Mouse (Mus musculus) brain, adult 2 months (tissue): Measurements from ENCODE around the gene Acp7.

ENCODE experiments used
- DNase-seq: peaks from one replicate; pipeline ENCODE4 v3.0.0; 2011; ENCODE audit warnings: low read depth, low spot score

Acp7 gene

GRCm38 (mm10) chr7:28576271-28576914, 54.7 kb downstream of the Acp7 start:
- peak; percentile 51 for DNase-seq

DNA sequence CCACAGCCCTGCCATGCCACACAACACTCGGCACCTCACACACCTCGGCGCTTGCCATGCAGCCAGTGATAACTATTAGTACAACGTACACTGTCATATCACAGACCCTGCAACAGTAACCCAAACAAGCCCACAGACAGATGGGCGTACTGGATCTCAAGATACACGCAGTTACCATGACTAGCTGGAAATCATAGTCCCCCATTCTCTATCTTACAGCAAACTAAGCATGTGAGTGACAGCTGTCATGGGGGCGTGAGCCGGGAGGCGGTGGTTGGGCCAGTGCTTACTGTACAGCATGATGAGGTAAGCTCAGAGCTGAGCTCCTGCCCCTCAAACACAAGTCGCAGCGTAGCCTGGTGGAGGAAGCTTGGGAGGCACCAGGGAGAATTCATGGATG, 55.5 kb downstream of the Acp7 start:
- DNase-seq = peak; percentile 50

GRCm38 (mm10) chr7:28573236-28573635, 57.9 kb downstream of the Acp7 start:
- no peak for DNase-seq

DNA sequence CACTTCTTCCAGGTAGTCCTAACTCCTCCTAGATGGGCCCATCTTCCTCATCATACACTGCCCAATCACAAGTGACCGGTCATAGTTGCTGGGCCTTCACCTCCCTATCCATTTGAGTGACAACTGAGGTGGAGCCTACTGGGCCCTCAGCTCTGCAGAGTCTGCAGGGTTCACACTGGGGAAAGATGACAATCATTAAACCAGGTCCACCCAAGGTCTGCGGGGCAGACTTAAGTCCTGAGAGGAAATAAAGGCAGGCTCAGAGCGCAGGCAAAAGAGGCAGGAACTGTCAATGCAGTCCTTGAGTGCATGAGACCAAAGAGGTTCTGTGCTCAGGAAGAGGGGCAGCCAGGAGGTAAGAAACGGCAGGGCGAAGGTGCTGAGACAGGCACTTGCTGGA, 58.4 kb downstream of the Acp7 start:
- no peak for DNase-seq

DNA sequence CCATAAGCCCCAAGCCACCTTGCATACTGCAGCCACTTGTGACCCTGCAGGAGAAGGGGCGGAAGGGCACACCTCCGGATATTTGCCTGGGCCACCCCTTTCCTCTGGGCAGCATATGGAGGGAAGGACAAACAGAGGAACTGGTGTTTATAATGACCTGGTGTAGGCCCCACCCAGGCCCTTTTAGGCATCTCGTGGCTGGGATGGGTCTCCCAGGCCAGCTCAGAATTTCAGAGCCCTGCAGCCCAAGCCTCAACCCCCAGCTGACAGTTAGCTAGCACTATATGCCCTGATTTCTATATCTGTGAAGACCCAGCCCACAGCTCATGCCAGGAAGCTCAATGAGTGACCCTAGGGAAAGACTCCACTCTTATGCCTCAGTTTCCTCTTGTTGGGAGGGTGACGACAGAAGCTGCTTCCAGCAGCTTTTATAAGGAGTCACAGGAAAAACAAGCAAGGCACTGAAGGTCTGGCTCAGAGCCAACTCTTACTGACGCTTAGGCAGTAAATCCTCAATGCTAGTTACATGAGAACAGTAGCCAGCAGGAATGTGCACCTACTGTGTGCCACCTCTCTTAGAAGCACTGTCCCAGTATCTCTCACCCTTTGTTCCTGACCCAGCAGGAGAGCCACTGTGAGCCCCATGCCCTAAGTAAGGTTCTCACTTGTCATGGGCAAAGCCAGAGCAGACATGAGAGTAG, 60.0 kb downstream of the Acp7 start:
- DNase-seq = peak; percentile 55

DNA sequence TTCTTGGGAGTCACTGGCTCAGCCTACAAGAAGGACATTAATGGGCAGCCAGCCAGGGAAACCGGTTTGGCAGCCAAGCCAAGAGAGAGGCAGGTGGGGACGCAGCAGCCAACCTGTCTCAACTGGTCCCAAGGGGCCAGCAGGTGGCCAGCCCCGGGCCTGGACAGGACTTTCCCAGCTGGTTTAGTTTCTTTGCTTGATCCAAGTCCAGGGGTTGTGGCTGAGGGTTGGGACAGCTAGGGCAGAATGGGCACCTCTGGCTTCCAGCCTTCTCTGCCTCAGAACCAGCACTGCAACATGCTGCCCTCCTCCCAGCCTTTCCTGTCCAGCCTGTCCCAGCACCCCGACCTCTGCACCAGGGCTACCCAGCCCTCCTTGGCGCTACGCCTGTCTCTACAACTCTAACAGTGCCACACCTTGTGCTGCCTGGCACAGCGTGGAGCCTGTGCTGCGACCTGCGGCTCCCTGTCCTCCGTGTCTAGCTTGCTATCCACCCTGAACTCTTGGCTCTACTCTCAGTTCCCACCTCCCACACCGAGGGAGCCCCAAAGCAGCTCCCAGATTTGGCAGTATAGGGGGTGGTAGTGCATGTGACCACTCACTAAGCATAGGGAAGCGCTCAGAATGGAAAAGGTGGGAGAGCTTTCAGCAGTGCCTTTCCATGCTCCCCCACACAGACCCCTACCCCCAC, 60.7 kb downstream of the Acp7 start:
- peak; percentile 66 for DNase-seq

- peak; percentile 77 for DNase-seq
Observed at GRCm38 (mm10) chr7:28568253-28568652, 62.9 kb downstream of the Acp7 start.

DNA sequence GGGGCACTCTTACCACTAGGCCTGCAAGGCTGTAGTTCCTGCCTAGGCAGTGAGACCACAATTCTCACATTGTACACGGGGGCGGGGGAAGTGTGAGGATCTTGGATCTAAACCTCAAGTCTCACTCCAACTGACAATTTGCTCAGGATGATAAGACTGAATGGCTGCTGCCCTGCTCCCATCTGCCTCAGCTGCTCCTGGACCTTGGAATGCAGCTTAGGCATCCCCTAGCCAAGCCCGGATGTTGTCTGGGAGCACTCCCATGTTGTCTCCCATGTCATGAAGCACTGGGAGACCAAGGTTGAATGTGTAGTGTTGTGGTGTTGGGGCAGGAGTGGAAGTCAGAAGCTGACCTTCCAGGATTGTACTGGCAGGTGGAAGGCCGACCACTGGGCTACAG, 63.6 kb downstream of the Acp7 start:
- no peak for DNase-seq

GRCm38 (mm10) chr7:28565407-28565806, 65.7 kb downstream of the Acp7 start:
- DNase-seq = peak; percentile 60

DNA sequence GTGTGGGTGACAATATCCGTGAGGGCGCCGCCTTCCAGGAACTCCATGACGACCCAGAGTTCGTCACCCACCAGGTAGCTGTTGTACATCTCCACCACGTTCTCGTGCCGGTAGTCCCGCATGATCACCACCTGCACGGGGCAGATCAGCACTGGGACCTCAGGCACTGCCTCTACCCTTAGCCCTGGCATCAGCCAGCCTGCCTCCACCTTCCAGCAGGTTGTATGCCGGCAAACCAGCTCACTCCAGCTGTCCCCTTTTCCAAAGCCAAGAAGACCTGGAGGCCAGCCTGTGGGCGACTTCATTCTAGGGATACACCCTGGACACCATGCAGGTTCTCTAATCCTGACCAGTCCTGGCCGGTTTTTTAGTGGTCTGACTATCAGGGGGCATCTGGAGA, 68.2 kb downstream of the Acp7 start:
- peak; percentile 74 for DNase-seq

DNA sequence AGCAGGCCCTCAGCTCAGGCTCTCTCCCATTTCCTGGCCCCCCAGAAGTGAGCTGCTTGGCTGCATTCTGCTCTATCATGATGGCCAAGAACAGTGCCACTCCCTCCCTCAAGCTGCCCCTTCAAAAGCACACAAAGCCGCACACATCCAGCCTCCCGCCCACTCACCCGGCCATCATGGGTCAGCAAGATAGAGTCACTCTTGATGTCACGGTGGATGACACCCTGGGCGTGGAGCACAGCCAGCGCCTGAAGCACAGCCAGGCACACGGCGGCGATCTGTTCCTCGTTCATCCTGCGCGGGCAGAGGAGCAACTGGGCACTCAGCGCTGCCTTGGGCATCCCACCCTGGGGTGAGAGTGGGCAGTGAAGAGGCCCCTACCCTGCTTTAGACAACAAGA, 68.8 kb downstream of the Acp7 start:
- peak; percentile 81 for DNase-seq

DNA sequence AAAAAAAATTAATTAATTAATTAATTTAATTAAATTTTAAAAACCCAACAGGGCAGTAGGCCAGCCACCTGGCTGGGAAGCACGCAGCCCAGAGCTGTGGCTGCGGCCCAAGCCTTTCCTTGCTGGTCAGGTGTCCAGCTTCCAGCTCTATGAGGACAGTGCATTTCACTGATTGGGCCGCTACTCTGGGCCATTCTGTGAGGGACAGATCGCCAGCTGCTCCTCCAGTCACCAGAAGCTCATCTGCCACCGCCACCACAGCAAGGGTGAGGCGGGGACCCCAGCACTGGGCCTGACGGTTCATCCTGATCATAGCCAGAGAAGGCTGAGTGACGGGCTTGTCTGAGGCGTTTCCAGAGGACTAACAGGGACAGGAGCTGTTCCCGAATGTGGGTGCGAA, 69.2 kb downstream of the Acp7 start:
- DNase-seq = peak; percentile 63

- DNase-seq = peak; percentile 29
Observed at GRCm38 (mm10) chr7:28560856-28561255, 70.3 kb downstream of the Acp7 start.

DNA sequence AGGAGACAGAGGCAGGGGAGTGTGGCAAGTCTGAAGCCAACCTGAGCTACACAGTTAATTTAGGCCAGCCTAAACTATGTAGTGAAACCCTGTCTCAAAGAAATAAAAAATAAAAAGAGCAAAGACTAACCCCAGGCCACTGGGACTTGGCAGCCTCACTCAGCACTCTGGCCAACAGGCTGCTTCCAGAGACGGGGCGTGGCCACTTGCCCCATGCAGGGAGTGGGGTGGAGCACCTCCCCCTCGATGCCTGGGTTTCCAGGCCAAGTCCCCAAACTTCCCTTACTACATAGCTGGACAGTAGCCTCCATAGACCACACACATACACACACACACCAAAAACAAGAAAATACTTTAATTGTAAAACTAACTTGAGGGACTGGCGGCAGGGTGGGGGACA, 72.6 kb downstream of the Acp7 start:
- peak; percentile 52 for DNase-seq

DNA sequence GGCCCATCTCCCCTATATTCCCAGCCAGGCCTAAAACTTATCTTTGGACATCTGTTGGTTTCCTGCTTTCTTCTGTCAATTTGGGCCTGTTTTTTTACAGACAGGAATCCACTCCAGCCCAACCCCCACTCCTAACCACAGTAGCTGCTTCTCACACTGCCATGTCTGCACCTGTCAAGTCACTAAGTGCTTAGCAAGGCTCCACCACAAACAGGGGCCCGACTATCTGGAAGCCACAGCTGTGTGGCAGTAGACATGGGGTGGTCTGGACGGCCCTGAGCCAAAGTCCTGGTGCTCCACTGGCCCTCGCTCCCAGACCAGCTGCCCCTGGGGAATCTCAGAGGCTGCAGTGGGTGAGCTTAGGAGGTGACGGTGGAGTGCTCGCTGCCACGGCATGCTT, 73.4 kb downstream of the Acp7 start:
- no peak for DNase-seq
